Mouse (Mus musculus) embryonic facial prominence, embryonic 13.5 days (tissue): Measurements from ENCODE around the gene Cacna1s. TPM values are rescaled to one million over a fixed set of nuclear protein-coding genes. Genes with fewer than 3 reads are reported as not detected.

Source experiments
- ATAC-seq: fragments of 200-750 bp; cut with Nextera tagmentation; 2 replicates; pipeline ENCODE4 v1.8.0; 2017; ENCODE audit warnings: low read depth; ENCODE audit not compliant: insufficient number of reproducible peaks, insufficient read depth, low FRiP score, low TSS enrichment
- H3K27ac ChIP-seq: fragments of 300-500 bp; sonication (generic); 2 replicates; pipeline ENCODE4 v1.5.1; 2015; ENCODE audit warnings: moderate library complexity, mild to moderate bottlenecking, inconsistent platforms
- H3K27me3 ChIP-seq: fragments of 300-500 bp; sonication (generic); 2 replicates; pipeline ENCODE4 v1.6.1; 2015; ENCODE audit warnings: mild to moderate bottlenecking, inconsistent platforms
- H3K36me3 ChIP-seq: fragments of 300-500 bp; sonication (generic); 2 replicates; pipeline ENCODE4 v1.6.1; 2015; ENCODE audit warnings: mild to moderate bottlenecking, inconsistent platforms
- H3K4me1 ChIP-seq: fragments of 300-500 bp; sonication (generic); 2 replicates; pipeline ENCODE4 v1.6.1; 2015; ENCODE audit warnings: inconsistent platforms
- H3K4me2 ChIP-seq: fragments of 300-500 bp; sonication (generic); 2 replicates; pipeline ENCODE4 v1.6.1; 2015; ENCODE audit warnings: moderate library complexity, mild to moderate bottlenecking, inconsistent platforms
- H3K4me3 ChIP-seq: fragments of 300-500 bp; sonication (generic); 2 replicates; pipeline ENCODE4 v1.5.1; 2015; ENCODE audit warnings: mild to moderate bottlenecking, inconsistent platforms
- H3K9ac ChIP-seq: fragments of 300-500 bp; sonication (generic); 2 replicates; pipeline ENCODE4 v1.6.1; 2015; ENCODE audit warnings: mild to moderate bottlenecking, inconsistent platforms
- H3K9me3 ChIP-seq: fragments of 300-500 bp; sonication (generic); 2 replicates; pipeline ENCODE4 v1.6.1; 2016; ENCODE audit warnings: inconsistent platforms
- WGBS: fragments of 180-500 bp; shearing (Covaris S2); methylation state at CpG from one replicate; pipeline ENCODE4 v1.1.7; 2015; ENCODE audit warnings: mixed read lengths; 5-methylcytosine and 5-hydroxymethylcytosine counted together
- polyA plus RNA-seq: library from polyadenylated mRNA; unstranded; fragments of >200 nt; fragmentation: Nextera tagmentation; extraction: Ambion mirVana; gene quantifications from 2 replicates; pipeline ENCODE4 v1.2.1, GENCODE M21; 2015

Gene Cacna1s
- polyA plus RNA-seq, 1 experiment from 2014 or later: 1.3 TPM

DNA sequence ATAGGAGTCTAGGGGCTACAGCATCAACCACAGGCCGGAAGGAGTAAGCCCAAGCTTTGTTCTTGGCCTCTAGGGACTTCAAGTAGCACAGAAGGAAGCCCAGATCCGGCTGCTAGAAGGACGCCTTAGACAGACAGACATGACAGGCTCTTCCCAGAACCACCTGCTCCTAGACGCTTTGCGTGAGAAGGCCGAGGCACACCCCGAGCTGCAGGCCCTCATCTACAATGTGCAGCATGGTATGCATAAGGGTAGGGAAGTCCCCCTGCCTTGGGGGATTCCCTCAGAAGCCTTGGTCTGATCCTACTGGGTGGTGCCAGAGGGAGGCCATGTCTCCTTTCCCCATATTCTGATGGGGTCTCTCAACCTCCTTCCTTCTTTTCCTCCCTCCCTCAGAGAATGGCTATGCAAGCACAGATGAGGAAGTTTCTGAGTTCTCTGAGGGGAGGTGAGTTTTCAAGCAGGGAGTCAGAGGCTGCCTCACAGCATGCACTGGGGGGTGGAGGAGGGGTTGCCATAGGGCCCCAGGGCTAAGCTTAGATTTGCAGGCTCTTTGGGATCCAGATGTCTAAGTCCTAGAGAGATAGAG lies 108.9 kb downstream of the Cacna1s start:
- Histone ChIP-seq H3K9me3 (no peaks in the 10 kb centered on the region), H3K27ac (no peak overlapping the region), H3K4me1 (no peaks in the 10 kb centered on the region), H3K4me2 (no peak overlapping the region), H3K4me3 (no peak overlapping the region), H3K9ac (no peak overlapping the region), H3K27me3 (no peaks in the 10 kb centered on the region), H3K36me3 (peaks cover 80% of the 10 kb centered on the region)
- WGBS: 87% methylated on average over 7 of the region's 7 CpGs
- ATAC-seq: no peak

DNA sequence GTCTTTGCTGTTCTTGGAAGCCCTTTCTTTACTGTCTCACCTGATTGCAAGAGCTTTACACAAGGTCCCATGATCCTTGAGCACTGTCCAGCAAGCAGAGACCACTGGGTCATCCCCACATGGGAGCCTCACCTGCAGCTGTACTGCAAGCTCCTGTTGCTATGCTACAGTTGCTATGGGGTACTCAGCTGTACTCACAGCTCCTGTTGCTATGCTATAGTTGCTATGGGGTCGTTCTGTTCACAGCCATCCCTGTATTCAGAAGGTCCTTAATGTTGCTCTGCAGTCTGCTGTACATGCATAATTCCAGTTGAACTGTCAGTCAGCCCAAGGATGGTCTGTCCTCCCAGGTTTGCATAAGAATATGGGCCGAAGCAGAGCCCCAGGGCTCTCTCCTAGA lies 112.9 kb downstream of the Cacna1s start:
- Histone ChIP-seq H3K9ac (no peak overlapping the region), H3K27me3 (no peaks in the 10 kb centered on the region), H3K9me3 (no peaks in the 10 kb centered on the region), H3K4me2 (no peak overlapping the region), H3K4me3 (no peak overlapping the region), H3K4me1 (no peaks in the 10 kb centered on the region), H3K27ac (no peak overlapping the region), H3K36me3 (peaks cover 54% of the 10 kb centered on the region)
- WGBS: 63% methylated on average over 2 of the region's 2 CpGs
- ATAC-seq: no peak

DNA sequence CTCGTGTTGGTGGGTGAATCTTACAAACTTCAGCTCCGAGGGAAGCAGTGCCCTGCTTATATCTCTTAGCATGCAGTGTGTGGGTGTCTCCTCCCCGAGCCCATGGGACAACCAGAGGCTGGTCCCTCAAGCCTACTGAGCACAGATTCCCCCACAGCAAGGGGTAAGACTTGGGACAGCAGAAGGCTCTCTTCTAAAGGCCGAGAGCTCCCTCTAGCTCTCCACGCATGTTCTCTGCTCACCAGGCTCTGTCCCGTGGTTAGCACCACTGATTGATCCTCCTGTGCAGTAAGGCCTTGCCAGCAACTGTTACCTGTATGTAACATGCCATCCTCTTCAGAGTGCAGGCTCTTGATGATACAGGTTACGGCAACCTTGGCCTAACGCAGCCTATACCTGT lies 115.1 kb downstream of the Cacna1s start:
- Histone ChIP-seq H3K36me3 (peaks cover 58% of the 10 kb centered on the region), H3K27me3 (no peaks in the 10 kb centered on the region), H3K27ac (no peak overlapping the region), H3K9me3 (no peaks in the 10 kb centered on the region), H3K4me3 (no peak overlapping the region), H3K4me1 (no peaks in the 10 kb centered on the region), H3K9ac (no peak overlapping the region), H3K4me2 (no peak overlapping the region)
- 66% methylated on average over 8 of the region's 8 CpGs for WGBS
- no peak for ATAC-seq

Other genes with a start within 250 kb of the Cacna1s start
- gene Lad1, start 234.2 kb upstream of the Cacna1s start, polyA plus RNA-seq: 13.2 and 13.6 TPM in 2 replicates
- gene Tnnt2, start 216.4 kb upstream of the Cacna1s start, polyA plus RNA-seq: 12.2 and 38.0 TPM in 2 replicates
- 12.4 and 14.7 TPM in 2 replicates for gene Pkp1, start 133.5 kb upstream of the Cacna1s start, polyA plus RNA-seq
- 0.06 TPM in 1 of 2 replicates, not detected in the other for gene Igfn1, start 46.4 kb upstream of the Cacna1s start, polyA plus RNA-seq
- gene Tmem9, start 44.6 kb upstream of the Cacna1s start, polyA plus RNA-seq: 155 and 171 TPM in 2 replicates
- gene Ascl5, start 1.9 kb upstream of the Cacna1s start, polyA plus RNA-seq: 0.67 and 2.1 TPM in 2 replicates
- 4.7 TPM in 2 replicates for gene Kif21b, start 78.6 kb downstream of the Cacna1s start, polyA plus RNA-seq
- gene Mroh3, start 160.1 kb downstream of the Cacna1s start, polyA plus RNA-seq: 0.22 and 0.67 TPM in 2 replicates
- gene Inava, start 181.5 kb downstream of the Cacna1s start, polyA plus RNA-seq: 18.7 and 22.7 TPM in 2 replicates
- 0.21 TPM in 1 of 2 replicates, not detected in the other for gene Gpr25, start 208.1 kb downstream of the Cacna1s start, polyA plus RNA-seq